Mouse (Mus musculus) erythroblast, embryonic 14.5 days (primary cell): ENCODE results near the gene Kansl2.

ENCODE experiments used
- GATA1 ChIP-seq: IDR thresholded peaks from 2 replicates; pipeline ENCODE4 v1.6.1; 2012; ENCODE audit warnings: low read length, inconsistent platforms, mixed read lengths
- TAL1 ChIP-seq: IDR thresholded peaks from 3 replicates; pipeline ENCODE4 v1.6.1; 2012; ENCODE audit warnings: low read length, inconsistent platforms, mixed read lengths

GRCm38 (mm10) chr15:98535921-98536320, 1.9 kb upstream of the Kansl2 start:
- TF ChIP-seq GATA1 (no peak), TAL1 (no peak)
